Mouse (Mus musculus) hindbrain, embryonic 11.5 days (tissue): ENCODE data around the gene Cmss1. TPM values are rescaled to one million over a fixed set of nuclear protein-coding genes. Genes with fewer than 3 reads are reported as not detected.

Experiments
- ATAC-seq: fragments of 200-750 bp; cut with Nextera tagmentation; 2 replicates; pipeline ENCODE4 v1.8.0; 2017; ENCODE audit warnings: mild to moderate bottlenecking, moderate TSS enrichment, moderate library complexity; ENCODE audit not compliant: low FRiP score
- DNase-seq: peaks from one replicate; pipeline ENCODE4 v3.0.0-alpha.2; 2015; ENCODE audit warnings: low spot score
- H3K27ac ChIP-seq: fragments of 300-500 bp; sonication (generic); 2 replicates; pipeline ENCODE4 v1.5.1; 2014; ENCODE audit warnings: mild to moderate bottlenecking, low read depth, low read length
- H3K27me3 ChIP-seq: fragments of 300-500 bp; sonication (generic); 2 replicates; pipeline ENCODE4 v1.6.1; 2014; ENCODE audit warnings: mild to moderate bottlenecking, low read length, moderate library complexity, mixed read lengths; ENCODE audit not compliant: control insufficient read depth, insufficient read depth
- H3K36me3 ChIP-seq: fragments of 300-500 bp; sonication (generic); 2 replicates; pipeline ENCODE4 v1.6.1; 2014; ENCODE audit warnings: mild to moderate bottlenecking, low read length, moderate library complexity, mixed read lengths; ENCODE audit not compliant: control insufficient read depth, insufficient read depth
- H3K4me1 ChIP-seq: fragments of 300-500 bp; sonication (generic); replicated peaks from 2 replicates; pipeline ENCODE4 v1.6.1; 2014; ENCODE audit warnings: low read length, mixed read lengths; ENCODE audit not compliant: control insufficient read depth, insufficient read depth
- H3K4me2 ChIP-seq: fragments of 300-500 bp; sonication (generic); replicated peaks from 2 replicates; pipeline ENCODE4 v1.6.1; 2014; ENCODE audit warnings: mild to moderate bottlenecking, low read depth, low read length
- H3K4me3 ChIP-seq: fragments of 300-500 bp; sonication (generic); 2 replicates; pipeline ENCODE4 v1.5.1; 2014; ENCODE audit warnings: low read depth, low read length
- H3K9ac ChIP-seq: fragments of 300-500 bp; sonication (generic); 2 replicates; pipeline ENCODE4 v1.6.1; 2014; ENCODE audit warnings: low read depth, low read length
- H3K9me3 ChIP-seq: fragments of 300-500 bp; sonication (generic); 2 replicates; pipeline ENCODE4 v1.6.1; 2016; ENCODE audit warnings: low read length; ENCODE audit not compliant: control insufficient read depth
- WGBS: fragments of 180-500 bp; shearing (Covaris S2); extraction: QIAGEN DNeasy Blood & Tissue Kit; methylation state at CpG from one replicate; pipeline ENCODE4 v1.1.7; 2014; 5-methylcytosine and 5-hydroxymethylcytosine counted together
- polyA plus RNA-seq: library from polyadenylated mRNA; unstranded; fragments of >200 nt; fragmentation: Nextera tagmentation; extraction: Ambion mirVana; gene quantifications from 2 replicates; pipeline ENCODE4 v1.2.1, GENCODE M21; 2014

Gene Cmss1
- polyA plus RNA-seq, 1 experiment from 2014 or later, result 51.1 TPM

DNA sequence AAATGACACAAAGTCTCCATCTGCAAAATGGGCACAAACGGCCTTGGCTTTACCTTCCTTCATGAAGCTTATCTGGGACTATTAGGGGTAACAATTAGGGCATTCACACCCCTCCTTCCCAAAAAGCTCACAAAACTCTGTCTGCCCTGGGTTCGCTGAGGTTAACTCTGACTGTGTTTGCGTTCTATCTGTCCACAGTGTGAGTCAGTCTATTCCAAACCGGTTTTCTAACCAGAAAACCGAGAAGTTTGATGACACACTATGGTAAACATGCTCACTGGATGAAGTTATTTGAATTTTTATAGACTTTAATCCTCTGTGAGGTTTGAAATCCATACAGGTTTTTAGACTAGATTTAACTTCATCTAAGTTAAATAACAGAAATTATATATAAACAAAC lies 81.6 kb downstream of the Cmss1 start:
- Histone ChIP-seq H3K9me3 (no peaks in the 10 kb centered on the region), H3K36me3 (no peaks in the 10 kb centered on the region)
- 81% methylated on average over 5 of the region's 5 CpGs for WGBS

DNA sequence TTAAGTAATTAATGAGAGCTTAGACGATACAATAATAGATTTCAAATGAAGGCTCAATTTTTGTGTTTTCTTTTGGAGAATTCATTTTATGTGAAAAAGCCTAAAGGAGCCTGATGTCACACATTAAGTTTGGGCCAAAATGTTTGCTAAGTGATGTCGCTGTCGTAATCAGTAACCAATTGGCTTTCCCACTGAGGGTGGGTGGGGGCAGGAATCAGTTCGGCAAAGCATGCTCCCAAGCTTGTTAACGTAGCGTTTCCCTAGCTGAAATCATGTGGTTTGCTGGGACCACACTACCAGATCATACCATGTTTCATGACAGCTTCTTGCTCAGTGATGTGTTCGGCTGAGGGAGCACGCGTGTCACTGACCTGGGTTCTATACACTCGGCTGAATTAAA lies 91.0 kb downstream of the Cmss1 start:
- H3K4me3 ChIP-seq, result no peak overlapping the region
- no peaks in the 10 kb centered on the region for H3K36me3 ChIP-seq
- H3K4me2 ChIP-seq, result no peak overlapping the region
- DNase-seq, result no peak
- H3K27ac ChIP-seq, result no peak overlapping the region
- H3K4me1 ChIP-seq, result no peaks in the 10 kb centered on the region
- 85% methylated on average over 10 of the region's 10 CpGs for WGBS
- no peaks in the 10 kb centered on the region for H3K9me3 ChIP-seq
- no peaks in the 10 kb centered on the region for H3K27me3 ChIP-seq
- ATAC-seq, result no peak
- H3K9ac ChIP-seq, result no peak overlapping the region

More for the DNA sequence above, 81.6 kb downstream of the Cmss1 start:
- H3K9ac ChIP-seq, result no peak overlapping the region
- no peak overlapping the region for H3K4me3 ChIP-seq
- H3K27ac ChIP-seq, result no peak overlapping the region
- DNase-seq, result no peak
- H3K4me1 ChIP-seq, result 0 out of 2 replicates have a peak, but pooled peaks cover 2% of the 10 kb centered on the region
- no peaks in the 10 kb centered on the region for H3K27me3 ChIP-seq
- ATAC-seq, result no peak
- no peak overlapping the region for H3K4me2 ChIP-seq

DNA sequence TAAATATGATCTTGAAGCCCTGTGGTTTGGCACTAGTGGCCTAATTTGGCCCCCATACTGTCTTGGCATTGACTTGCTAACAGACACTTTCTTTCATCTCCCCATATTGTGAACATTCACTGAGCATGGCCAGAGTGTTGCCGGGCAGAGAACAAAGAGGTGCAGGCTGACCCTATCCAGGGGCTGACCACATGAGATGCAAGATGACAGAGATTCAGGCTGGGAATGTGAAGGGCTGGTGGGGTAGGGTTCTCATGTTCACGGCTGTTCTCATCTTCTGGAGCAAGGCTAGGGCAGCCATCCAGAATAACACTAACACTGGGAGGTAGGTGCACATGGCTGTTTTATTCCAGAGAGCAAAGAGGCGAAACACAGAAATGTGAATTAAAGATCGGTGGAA lies 92.3 kb downstream of the Cmss1 start:
- Histone ChIP-seq H3K27ac (no peak overlapping the region), H3K27me3 (no peaks in the 10 kb centered on the region), H3K4me2 (no peak overlapping the region), H3K36me3 (no peaks in the 10 kb centered on the region), H3K4me1 (no peaks in the 10 kb centered on the region), H3K9me3 (no peaks in the 10 kb centered on the region), H3K9ac (no peak overlapping the region), H3K4me3 (no peak overlapping the region)
- WGBS, result 50% methylated on average over 4 of the region's 4 CpGs
- DNase-seq (no peak), ATAC-seq (no peak)

- DNase-seq (no peak), ATAC-seq (no peak)
- Histone ChIP-seq H3K4me3 (no peak overlapping the region), H3K4me2 (no peak overlapping the region), H3K27me3 (no peaks in the 10 kb centered on the region), H3K27ac (no peak overlapping the region), H3K36me3 (no peaks in the 10 kb centered on the region), H3K9ac (no peak overlapping the region), H3K9me3 (no peaks in the 10 kb centered on the region), H3K4me1 (no peaks in the 10 kb centered on the region)
- WGBS, result 88% methylated on average over 7 of the region's 7 CpGs
Observed at GRCm38 (mm10) chr16:57513562-57513961, 93.1 kb downstream of the Cmss1 start.

GRCm38 (mm10) chr16:57509099-57509498 lies 97.6 kb downstream of the Cmss1 start:
- 90% methylated on average over 3 of the region's 3 CpGs for WGBS
- H3K27me3 ChIP-seq, result no peaks in the 10 kb centered on the region
- H3K27ac ChIP-seq, result no peak overlapping the region
- H3K36me3 ChIP-seq, result no peaks in the 10 kb centered on the region
- no peak overlapping the region for H3K4me3 ChIP-seq
- no peak overlapping the region for H3K9ac ChIP-seq
- no peak overlapping the region for H3K4me2 ChIP-seq
- ATAC-seq (no peak), DNase-seq (no peak)
- no peaks in the 10 kb centered on the region for H3K9me3 ChIP-seq
- H3K4me1 ChIP-seq, result no peaks in the 10 kb centered on the region

GRCm38 (mm10) chr16:57508351-57508750 lies 98.3 kb downstream of the Cmss1 start:
- Histone ChIP-seq H3K4me3 (no peak overlapping the region), H3K36me3 (no peaks in the 10 kb centered on the region), H3K9ac (no peak overlapping the region), H3K4me2 (no peak overlapping the region), H3K9me3 (no peaks in the 10 kb centered on the region), H3K4me1 (no peaks in the 10 kb centered on the region), H3K27me3 (no peaks in the 10 kb centered on the region), H3K27ac (no peak overlapping the region)
- ATAC-seq (no peak), DNase-seq (no peak)
- WGBS, result 88% methylated on average over 1 of the region's 1 CpGs

DNA sequence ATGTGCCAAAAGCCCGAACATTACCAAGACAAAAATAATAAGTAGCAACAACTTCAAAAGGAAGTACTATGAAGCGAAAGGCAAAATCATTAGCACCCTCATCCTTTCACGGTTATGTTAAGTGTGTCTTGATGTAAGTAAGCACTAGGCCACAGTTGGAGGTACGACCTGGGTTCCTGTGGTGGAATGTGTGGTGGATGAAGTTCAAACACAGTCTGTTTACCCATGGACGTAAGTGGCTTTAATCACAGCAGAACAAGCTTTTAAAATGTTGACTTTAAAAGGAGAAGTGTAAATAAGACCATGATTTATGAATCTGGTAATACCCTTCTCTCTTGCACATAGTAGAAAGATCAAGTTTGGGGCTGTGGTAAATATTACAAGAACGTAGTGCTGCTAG lies 100.5 kb downstream of the Cmss1 start:
- 86% methylated on average over 6 of the region's 6 CpGs for WGBS
- no peak overlapping the region for H3K9ac ChIP-seq

GRCm38 (mm10) chr16:57504728-57505127 lies 101.9 kb downstream of the Cmss1 start:
- Histone ChIP-seq H3K9ac (no peak overlapping the region), H3K27ac (no peak overlapping the region), H3K4me2 (no peak overlapping the region), H3K9me3 (no peaks in the 10 kb centered on the region), H3K36me3 (no peaks in the 10 kb centered on the region), H3K4me3 (no peak overlapping the region), H3K27me3 (no peaks in the 10 kb centered on the region), H3K4me1 (no peaks in the 10 kb centered on the region)
- no peak for DNase-seq
- 91% methylated on average over 4 of the region's 4 CpGs for WGBS
- no peak for ATAC-seq

More for the DNA sequence above, 100.5 kb downstream of the Cmss1 start:
- Histone ChIP-seq H3K4me2 (no peak overlapping the region), H3K27me3 (no peaks in the 10 kb centered on the region), H3K9me3 (no peaks in the 10 kb centered on the region), H3K36me3 (no peaks in the 10 kb centered on the region), H3K27ac (no peak overlapping the region), H3K4me1 (no peaks in the 10 kb centered on the region), H3K4me3 (no peak overlapping the region)
- ATAC-seq (no peak), DNase-seq (no peak)

GRCm38 (mm10) chr16:57502761-57503160 lies 103.9 kb downstream of the Cmss1 start:
- no peaks in the 10 kb centered on the region for H3K36me3 ChIP-seq
- no peak overlapping the region for H3K27ac ChIP-seq
- WGBS, result 71% methylated on average over 5 of the region's 5 CpGs
- no peaks in the 10 kb centered on the region for H3K9me3 ChIP-seq
- DNase-seq (no peak), ATAC-seq (no peak)
- H3K4me3 ChIP-seq, result no peak overlapping the region
- H3K9ac ChIP-seq, result no peak overlapping the region
- H3K4me2 ChIP-seq, result no peak overlapping the region
- no peaks in the 10 kb centered on the region for H3K27me3 ChIP-seq
- no peaks in the 10 kb centered on the region for H3K4me1 ChIP-seq
